In the genomic region with DNA sequence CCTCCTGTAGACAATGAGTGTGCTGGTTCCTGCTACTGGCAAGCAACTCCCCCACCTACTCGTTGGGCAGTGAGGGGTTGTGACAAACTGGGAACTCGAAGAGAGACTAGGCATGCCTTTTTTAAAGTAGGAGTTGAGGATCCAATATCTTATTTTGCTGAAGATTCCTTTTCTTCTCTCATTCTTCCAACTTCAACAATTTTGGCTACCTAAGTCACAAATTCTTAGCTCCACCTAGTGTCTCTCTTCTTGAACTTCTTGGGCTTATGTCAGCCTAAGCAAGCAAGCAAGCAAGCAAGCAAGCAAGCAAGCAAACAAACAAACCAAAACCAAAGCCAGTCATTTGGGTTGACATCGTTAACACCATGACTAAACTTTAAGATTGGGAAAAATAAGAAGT, we compare ENCODE assay signal across 17 mouse cellular contexts. TPM values are rescaled to one million over a fixed set of nuclear protein-coding genes. Genes with fewer than 3 reads are reported as not detected.
DNase-seq lines count a peak whose midpoint lies in the region; ATAC-seq and TF ChIP-seq lines count a peak whose summit lies in the region.
"Had no signal": no experiment of that assay in that cellular context is flagged by ENCODE, and none has a peak within 500 bp of the region (broad histone marks: within the 10 kb centered on the region; RNA-seq: fewer than 3 reads in every experiment).

No protein-coding gene starts in this region.

- H3K4me1 ChIP-seq in kidney, postnatal 0 days (replicated peaks; ENCODE audit: insufficient read depth, low read length) = no peaks in the 10 kb centered on the region
- no peaks in the 10 kb centered on the region for H3K4me1 ChIP-seq in midbrain, postnatal 0 days (ENCODE audit: insufficient read depth, low read length)
- no peaks in the 10 kb centered on the region for H3K4me1 ChIP-seq in midbrain, embryonic 16.5 days (ENCODE audit: control insufficient read depth, insufficient read depth, low read length)
- H3K4me1 ChIP-seq: heart, embryonic 15.5 days; hindbrain, embryonic 13.5 days; liver, embryonic 12.5 days had no signal

- H3K36me3 ChIP-seq in kidney, postnatal 0 days (ENCODE audit: insufficient read depth, low read length) = no peaks in the 10 kb centered on the region
- no peaks in the 10 kb centered on the region for H3K36me3 ChIP-seq in midbrain, postnatal 0 days (ENCODE audit: insufficient read depth, low read length)
- H3K36me3 ChIP-seq in midbrain, embryonic 16.5 days (ENCODE audit: control insufficient read depth, insufficient read depth, low read length) = no peaks in the 10 kb centered on the region
- H3K36me3 ChIP-seq: forebrain, embryonic 10.5 days; heart, embryonic 15.5 days; hindbrain, embryonic 13.5 days; liver, embryonic 12.5 days had no signal

- no peaks in the 10 kb centered on the region for H3K27me3 ChIP-seq in kidney, postnatal 0 days (ENCODE audit: insufficient read depth, low read length)
- no peaks in the 10 kb centered on the region for H3K27me3 ChIP-seq in midbrain, postnatal 0 days (ENCODE audit: insufficient read depth, low read length)
- H3K27me3 ChIP-seq in midbrain, embryonic 16.5 days (ENCODE audit: control insufficient read depth, insufficient read depth, low read depth, low read length) = no peaks in the 10 kb centered on the region
- H3K27me3 ChIP-seq: heart, embryonic 15.5 days; hindbrain, embryonic 13.5 days; liver, embryonic 12.5 days had no signal

- no peak overlapping the region for H3K27ac ChIP-seq in kidney, postnatal 0 days
- no peak overlapping the region for H3K27ac ChIP-seq in midbrain, postnatal 0 days (ENCODE audit: low read depth, low read length)
- H3K27ac ChIP-seq in midbrain, embryonic 16.5 days (ENCODE audit: low read length) = no peak overlapping the region
- H3K27ac ChIP-seq: forebrain, embryonic 10.5 days; heart, embryonic 15.5 days; hindbrain, embryonic 13.5 days; liver, embryonic 12.5 days had no signal

- no peak for DNase-seq in frontal cortex, postnatal 25 days (ENCODE audit: low spot score in 2 of 2)
- peak; percentile 52 for DNase-seq in kidney, postnatal 0 days (ENCODE audit: low spot score)
- no peak for DNase-seq in kidney, postnatal 14 days
- peak; percentile 15 for DNase-seq in midbrain, postnatal 0 days (ENCODE audit: low spot score)
- DNase-seq in retina, embryonic 14.5 days (ENCODE audit: low spot score) = no peak
- DNase-seq: adrenal gland, postnatal 14 days; cerebellum, adult 9-10 months; kidney, adult 8-10 months; lung, postnatal 10 days had no signal

- no peaks in the 10 kb centered on the region for H3K9me3 ChIP-seq in kidney, postnatal 0 days (replicated peaks; ENCODE audit: low read length)
- H3K9me3 ChIP-seq in midbrain, postnatal 0 days (ENCODE audit: low read length) = no peaks in the 10 kb centered on the region
- H3K9me3 ChIP-seq in midbrain, embryonic 16.5 days (replicated peaks; ENCODE audit: control insufficient read depth, low read length, poor library complexity, severe bottlenecking) = no peaks in the 10 kb centered on the region
- H3K9me3 ChIP-seq: forebrain, embryonic 10.5 days; heart, embryonic 15.5 days; hindbrain, embryonic 13.5 days; liver, embryonic 12.5 days had no signal

- no peak overlapping the region for H3K4me2 ChIP-seq in kidney, postnatal 0 days (ENCODE audit: low read length)
- H3K4me2 ChIP-seq in midbrain, postnatal 0 days (ENCODE audit: low read depth, low read length, poor library complexity, severe bottlenecking) = no peak overlapping the region
- H3K4me2 ChIP-seq in midbrain, embryonic 16.5 days (ENCODE audit: low read length) = no peak overlapping the region
- H3K4me2 ChIP-seq: heart, embryonic 15.5 days; hindbrain, embryonic 13.5 days; liver, embryonic 12.5 days had no signal

- WGBS in kidney, postnatal 0 days = 50% methylated on average over 3 of the region's 3 CpGs
- 81% methylated on average over 3 of the region's 3 CpGs for WGBS in midbrain, postnatal 0 days
- 80% methylated on average over 3 of the region's 3 CpGs for WGBS in midbrain, embryonic 16.5 days

- no peak overlapping the region for H3K9ac ChIP-seq in kidney, postnatal 0 days (ENCODE audit: low read depth, low read length)
- no peak overlapping the region for H3K9ac ChIP-seq in midbrain, postnatal 0 days (replicated peaks; ENCODE audit: low read length, poor library complexity, severe bottlenecking)
- no peak overlapping the region for H3K9ac ChIP-seq in midbrain, embryonic 16.5 days (ENCODE audit: low read depth, low read length)
- H3K9ac ChIP-seq: heart, embryonic 15.5 days; hindbrain, embryonic 13.5 days; liver, embryonic 12.5 days had no signal

- H3K4me3 ChIP-seq in kidney, postnatal 0 days (replicated peaks; ENCODE audit: low read depth, low read length) = no peak overlapping the region
- no peak overlapping the region for H3K4me3 ChIP-seq in midbrain, postnatal 0 days (ENCODE audit: low read depth, low read length)
- no peak overlapping the region for H3K4me3 ChIP-seq in midbrain, embryonic 16.5 days (ENCODE audit: low read depth, low read length)
- H3K4me3 ChIP-seq: forebrain, embryonic 10.5 days; heart, embryonic 15.5 days; hindbrain, embryonic 13.5 days; liver, embryonic 12.5 days had no signal

- peak; percentile 46; the same call in 1 of the 2 replicates for TF ChIP-seq CTCF in kidney, postnatal 0 days (IDR thresholded peaks at IDR 0.05; ENCODE audit: low read depth)
- TF ChIP-seq CTCF in midbrain, postnatal 0 days (IDR thresholded peaks at IDR 0.05) = peak; percentile 54

- peak; percentile 76 for ATAC-seq in frontal cortex, adult (ENCODE audit: low TSS enrichment)
- no peak for ATAC-seq in kidney, postnatal 0 days (replicated peaks; ENCODE audit: low FRiP score, low read depth)
- no peak for ATAC-seq in midbrain, postnatal 0 days (ENCODE audit: low FRiP score)
- ATAC-seq in midbrain, embryonic 16.5 days = no peak
- ATAC-seq in erythroblast, adult 5-6 weeks (replicated peaks; ENCODE audit: low FRiP score, poor library complexity, severe bottlenecking) = no peak
- ATAC-seq: liver, embryonic 12.5 days had no signal

RNA-seq across cellular contexts. Expression of gene Col8a1, which starts 6.4 kb away (rescaled TPM):
- polyA plus RNA-seq in kidney, postnatal 0 days (2015; fragmentation: Nextera tagmentation; extraction: Ambion mirVana) = 3.5 and 3.7 TPM in 2 replicates
- 6.9 and 7.6 TPM in 2 replicates for total RNA-seq in midbrain, postnatal 0 days (2014; rRNA removed)
- 3.0 and 5.2 TPM in 2 replicates for polyA plus RNA-seq in midbrain, postnatal 0 days (2015; fragmentation: Nextera tagmentation; extraction: Ambion mirVana)
- 4.8 and 5.0 TPM in 2 replicates for polyA plus RNA-seq in midbrain, embryonic 16.5 days (2015; fragmentation: Nextera tagmentation; extraction: Ambion mirVana)
- not detected in 2 replicates for total RNA-seq in erythroblast, adult 5-6 weeks (2015; ENCODE audit: low replicate concordance)
- total RNA-seq in erythroblast, adult 5-6 weeks (2017; ENCODE audit: low replicate concordance) = 0.56 TPM in 1 of 2 replicates, not detected in the other
- total RNA-seq: granulocyte monocyte progenitor cell, adult 5-6 weeks had no signal

Comparison
In these comparisons a context has a peak if more than half of its experiments do, and no peak if none do; other contexts are left out.
1. DNase-seq: peak in kidney, postnatal 0 days (single experiment) and midbrain, postnatal 0 days (single experiment); none in frontal cortex, postnatal 25 days (0 of 2), kidney, postnatal 14 days (single experiment) and retina, embryonic 14.5 days (single experiment).